In genomic region chr3:100998904-100999340, GRCm38 (mm10) we compare ENCODE assay signal across 9 mouse cellular contexts. TPM values are rescaled to one million over a fixed set of nuclear protein-coding genes. Genes with fewer than 3 reads are reported as not detected.
DNase-seq lines count a peak whose midpoint lies in the region; ATAC-seq lines count a peak whose summit lies in the region.
"Had no signal": no experiment of that assay in that cellular context is flagged by ENCODE, and none has a peak within 500 bp of the region (broad histone marks: within the 10 kb centered on the region; RNA-seq: fewer than 3 reads in every experiment).

No protein-coding gene starts in this region.

- H3K9ac ChIP-seq in forebrain, embryonic 14.5 days (ENCODE audit: low read length): no peak overlapping the region
- no peak overlapping the region for H3K9ac ChIP-seq in hindbrain, embryonic 11.5 days (ENCODE audit: low read depth, low read length)
- H3K9ac ChIP-seq: neural tube, embryonic 12.5 days had no signal

- no peak overlapping the region for H3K27ac ChIP-seq in forebrain, embryonic 14.5 days (ENCODE audit: low read depth, low read length)
- no peak overlapping the region for H3K27ac ChIP-seq in hindbrain, embryonic 11.5 days (ENCODE audit: low read depth, low read length)
- H3K27ac ChIP-seq: neural tube, embryonic 12.5 days had no signal

- H3K36me3 ChIP-seq in forebrain, embryonic 14.5 days (ENCODE audit: control insufficient read depth, insufficient read depth, low read length): no peaks in the 10 kb centered on the region
- no peaks in the 10 kb centered on the region for H3K36me3 ChIP-seq in hindbrain, embryonic 11.5 days (ENCODE audit: control insufficient read depth, insufficient read depth, low read length)
- H3K36me3 ChIP-seq: neural tube, embryonic 12.5 days had no signal

- no peaks in the 10 kb centered on the region for H3K27me3 ChIP-seq in forebrain, embryonic 14.5 days (replicated peaks; ENCODE audit: control insufficient read depth, insufficient read depth, low read length)
- no peaks in the 10 kb centered on the region for H3K27me3 ChIP-seq in hindbrain, embryonic 11.5 days (ENCODE audit: control insufficient read depth, insufficient read depth, low read length)
- H3K27me3 ChIP-seq: neural tube, embryonic 12.5 days had no signal

- peak; percentile 77 for DNase-seq in NIH3T3 (ENCODE audit: low read depth)
- peak; percentile 65 for DNase-seq in c-Kit-positive CD71-positive TER-119-positive erythroid progenitor cells, embryonic 14.5 days (ENCODE audit: low spot score)
- DNase-seq in forebrain, embryonic 14.5 days (ENCODE audit: low spot score): peak; percentile 71
- DNase-seq in hindbrain, embryonic 11.5 days (ENCODE audit: low spot score): peak; percentile 80
- peak; percentile 48 to 75 for DNase-seq in layer of hippocampus, postnatal 14 days (ENCODE audit: low spot score in 2 of 2)
- DNase-seq in lung, postnatal 14 days: peak; percentile 90
- peak; percentile 71 to 75 for DNase-seq in right cerebral cortex, adult 2 months (ENCODE audit: low spot score in 2 of 2)
- peak; percentile 65 to 67 for DNase-seq in urinary bladder, postnatal 36 days (ENCODE audit: low spot score in 2 of 2)

- WGBS in forebrain, embryonic 14.5 days: 19% methylated on average over 6 of the region's 6 CpGs
- 14% methylated on average over 6 of the region's 6 CpGs for WGBS in hindbrain, embryonic 11.5 days

- peak; percentile 63 for ATAC-seq in forebrain, embryonic 14.5 days
- ATAC-seq in hindbrain, embryonic 11.5 days (ENCODE audit: low FRiP score): 0 out of 2 replicates have a peak, but pooled peaks have one; percentile 45

- H3K4me2 ChIP-seq in forebrain, embryonic 14.5 days (ENCODE audit: low read length): no peak overlapping the region
- H3K4me2 ChIP-seq in hindbrain, embryonic 11.5 days (replicated peaks; ENCODE audit: low read depth, low read length): no peak overlapping the region
- H3K4me2 ChIP-seq: neural tube, embryonic 12.5 days had no signal

- no peak overlapping the region for H3K4me3 ChIP-seq in forebrain, embryonic 14.5 days (ENCODE audit: low read depth, low read length)
- H3K4me3 ChIP-seq in hindbrain, embryonic 11.5 days (ENCODE audit: low read depth, low read length): no peak overlapping the region
- H3K4me3 ChIP-seq: neural tube, embryonic 12.5 days had no signal

- H3K9me3 ChIP-seq in forebrain, embryonic 14.5 days (replicated peaks; ENCODE audit: control insufficient read depth, low read length): no peaks in the 10 kb centered on the region
- H3K9me3 ChIP-seq in hindbrain, embryonic 11.5 days (ENCODE audit: control insufficient read depth, low read length): no peaks in the 10 kb centered on the region
- H3K9me3 ChIP-seq: neural tube, embryonic 12.5 days had no signal

- no peaks in the 10 kb centered on the region for H3K4me1 ChIP-seq in forebrain, embryonic 14.5 days (ENCODE audit: control insufficient read depth, insufficient read depth, low read length)
- no peaks in the 10 kb centered on the region for H3K4me1 ChIP-seq in hindbrain, embryonic 11.5 days (replicated peaks; ENCODE audit: control insufficient read depth, insufficient read depth, low read length)

RNA-seq across cellular contexts. Expression of gene Ttf2, which starts 29.5 kb away (rescaled TPM):
- 7.7 and 8.6 TPM in 2 replicates for polyA plus RNA-seq in forebrain, embryonic 14.5 days (2014; fragmentation: Nextera tagmentation; extraction: Ambion mirVana)
- polyA plus RNA-seq in hindbrain, embryonic 11.5 days (2014; fragmentation: Nextera tagmentation; extraction: Ambion mirVana): 19.5 and 22.4 TPM in 2 replicates
- 1 to 10 TPM; 1.5 to 2.2 TPM for total RNA-seq in layer of hippocampus, postnatal 14 days (2021)

RNA-seq across cellular contexts. Expression of gene Cd101, which starts 30.4 kb away (rescaled TPM):
- not detected in 2 replicates for polyA plus RNA-seq in forebrain, embryonic 14.5 days (2014; fragmentation: Nextera tagmentation; extraction: Ambion mirVana)
- 0.05 TPM in 1 of 2 replicates, not detected in the other for polyA plus RNA-seq in hindbrain, embryonic 11.5 days (2014; fragmentation: Nextera tagmentation; extraction: Ambion mirVana)
- total RNA-seq in layer of hippocampus, postnatal 14 days (2021): under 1 TPM; 0.32 to 0.52 TPM
